Mouse (Mus musculus) CH12.LX (cell line): Measurements from ENCODE around the gene Hoxc13. TPM values are rescaled to one million over a fixed set of nuclear protein-coding genes. Genes with fewer than 3 reads are reported as not detected.

ENCODE experiments used
- polyA plus RNA-seq: library from polyadenylated mRNA; unstranded; fragments of >175 nt; gene quantifications from 2 replicates; pipeline ENCODE4 v1.2.1, GENCODE M21; 2012; ENCODE audit warnings: low read depth; ENCODE audit not compliant: insufficient read length
- total RNA-seq, 2 experiments: library from RNA; depleted of rRNA; stranded (reverse); fragments of 300-350 nt in 1 of 2; fragments of >200 nt in 1 of 2; gene quantifications; 2 replicates each; pipeline ENCODE4 v1.2.3; 2012 to 2014

Gene Hoxc13
- total and polyA plus RNA-seq, 3 experiments, result not detected

Other genes with a start within 250 kb of the Hoxc13 start
- 571 and 589 TPM in 2 replicates for gene Atp5g2, start 248.8 kb upstream of the Hoxc13 start, total RNA-seq (2012; rRNA removed)
- gene Atp5g2, start 248.8 kb upstream of the Hoxc13 start, total RNA-seq (2014; rRNA removed), result 281 and 297 TPM in 2 replicates
- gene Atp5g2, start 248.8 kb upstream of the Hoxc13 start, polyA plus RNA-seq, result 33.9 and 35.0 TPM in 2 replicates
- 2.7 and 8.5 TPM in 2 replicates for gene Calcoco1, start 198.9 kb upstream of the Hoxc13 start, total RNA-seq (2012; rRNA removed)
- gene Calcoco1, start 198.9 kb upstream of the Hoxc13 start, total RNA-seq (2014; rRNA removed), result 3.6 and 4.5 TPM in 2 replicates
- 7.6 and 9.7 TPM in 2 replicates for gene Calcoco1, start 198.9 kb upstream of the Hoxc13 start, polyA plus RNA-seq
- gene Hoxc12, start 15.7 kb downstream of the Hoxc13 start, total RNA-seq (2012; rRNA removed), result not detected in 2 replicates
- not detected in 2 replicates for gene Hoxc12, start 15.7 kb downstream of the Hoxc13 start, total RNA-seq (2014; rRNA removed)
- gene Hoxc12, start 15.7 kb downstream of the Hoxc13 start, polyA plus RNA-seq, result not detected in 2 replicates
- not detected in 2 replicates for gene Hoxc11, start 33.3 kb downstream of the Hoxc13 start, total RNA-seq (2012; rRNA removed)
- gene Hoxc11, start 33.3 kb downstream of the Hoxc13 start, total RNA-seq (2014; rRNA removed), result not detected in 2 replicates
- gene Hoxc11, start 33.3 kb downstream of the Hoxc13 start, polyA plus RNA-seq, result not detected in 2 replicates
- gene Hoxc10, start 45.7 kb downstream of the Hoxc13 start, total RNA-seq (2012; rRNA removed), result not detected in 2 replicates
- not detected in 2 replicates for gene Hoxc10, start 45.7 kb downstream of the Hoxc13 start, total RNA-seq (2014; rRNA removed)
- 0.11 and 0.12 TPM in 2 replicates for gene Hoxc10, start 45.7 kb downstream of the Hoxc13 start, polyA plus RNA-seq
- not detected in 2 replicates for gene Hoxc5, start 46.3 kb downstream of the Hoxc13 start, total RNA-seq (2012; rRNA removed)
- 0.15 TPM in 1 of 2 replicates, not detected in the other for gene Hoxc5, start 46.3 kb downstream of the Hoxc13 start, total RNA-seq (2014; rRNA removed)
- gene Hoxc5, start 46.3 kb downstream of the Hoxc13 start, polyA plus RNA-seq, result 0.16 and 0.22 TPM in 2 replicates
- not detected in 2 replicates for gene Hoxc9, start 55.3 kb downstream of the Hoxc13 start, total RNA-seq (2012; rRNA removed)
- 0.12 TPM in 1 of 2 replicates, not detected in the other for gene Hoxc9, start 55.3 kb downstream of the Hoxc13 start, total RNA-seq (2014; rRNA removed)
- 0.20 and 0.26 TPM in 2 replicates for gene Hoxc9, start 55.3 kb downstream of the Hoxc13 start, polyA plus RNA-seq
- gene Hoxc8, start 69.5 kb downstream of the Hoxc13 start, total RNA-seq (2012; rRNA removed), result not detected in 2 replicates
- not detected in 2 replicates for gene Hoxc8, start 69.5 kb downstream of the Hoxc13 start, total RNA-seq (2014; rRNA removed)
- gene Hoxc8, start 69.5 kb downstream of the Hoxc13 start, polyA plus RNA-seq, result not detected in 2 replicates
- 0.42 and 0.76 TPM in 2 replicates for gene Hoxc6, start 77.2 kb downstream of the Hoxc13 start, total RNA-seq (2012; rRNA removed)
- gene Hoxc6, start 77.2 kb downstream of the Hoxc13 start, total RNA-seq (2014; rRNA removed), result 0.59 and 0.79 TPM in 2 replicates
- gene Hoxc6, start 77.2 kb downstream of the Hoxc13 start, polyA plus RNA-seq, result 2.9 and 4.5 TPM in 2 replicates
- gene Hoxc4, start 97.8 kb downstream of the Hoxc13 start, total RNA-seq (2012; rRNA removed), result 5.7 and 7.8 TPM in 2 replicates
- gene Hoxc4, start 97.8 kb downstream of the Hoxc13 start, total RNA-seq (2014; rRNA removed), result 8.6 and 10.4 TPM in 2 replicates
- 31.7 and 37.0 TPM in 2 replicates for gene Hoxc4, start 97.8 kb downstream of the Hoxc13 start, polyA plus RNA-seq
- 7.3 and 7.8 TPM in 2 replicates for gene Smug1, start 246.0 kb downstream of the Hoxc13 start, total RNA-seq (2012; rRNA removed)
- gene Smug1, start 246.0 kb downstream of the Hoxc13 start, total RNA-seq (2014; rRNA removed), result 9.5 and 9.8 TPM in 2 replicates
- 6.1 and 7.3 TPM in 2 replicates for gene Smug1, start 246.0 kb downstream of the Hoxc13 start, polyA plus RNA-seq